Mouse (Mus musculus): ENCODE data around the gene Sap30bp.

Gene Sap30bp

DNA sequence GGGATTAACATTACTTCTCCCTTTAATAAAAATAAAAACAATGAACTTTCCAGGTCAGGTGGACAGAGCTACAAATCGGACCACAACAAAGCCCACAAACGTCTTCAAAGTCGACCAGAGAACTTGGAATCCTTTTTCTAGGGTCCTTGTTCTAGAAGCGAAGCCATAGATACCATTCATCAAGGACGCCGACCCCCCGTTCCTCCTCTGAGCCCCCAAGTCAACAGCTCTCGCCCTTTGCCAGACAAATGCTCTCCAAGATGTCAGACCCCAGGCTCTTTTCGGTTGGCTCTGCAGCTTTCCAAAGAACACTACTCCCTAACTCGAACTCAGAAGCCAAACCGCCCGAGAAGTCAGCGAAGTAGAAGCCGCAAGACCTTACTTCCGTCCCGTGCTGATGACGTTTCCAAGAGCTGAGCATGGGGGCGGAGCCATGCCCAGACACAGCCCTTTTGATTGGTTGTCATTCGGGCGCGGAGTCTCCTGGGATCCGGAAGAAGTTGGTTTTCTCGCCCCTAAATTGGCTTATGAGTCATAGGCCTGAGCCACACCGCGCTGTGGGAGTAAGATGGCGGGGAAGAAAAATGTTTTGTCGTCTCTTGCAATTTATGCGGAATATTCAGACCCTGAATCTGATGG lies at the start of gene Sap30bp, which contains the start of gene Recql5:
Gene Sap30bp (plus strand): TSS at position 175 of the 639 bp plus-strand sequence.
Gene Recql5 (minus strand): TSS at position 370 of the 639 bp plus-strand sequence.
- DNase-seq (ENCODE audit: inconsistent ontology term): peak; percentile 97

DNA sequence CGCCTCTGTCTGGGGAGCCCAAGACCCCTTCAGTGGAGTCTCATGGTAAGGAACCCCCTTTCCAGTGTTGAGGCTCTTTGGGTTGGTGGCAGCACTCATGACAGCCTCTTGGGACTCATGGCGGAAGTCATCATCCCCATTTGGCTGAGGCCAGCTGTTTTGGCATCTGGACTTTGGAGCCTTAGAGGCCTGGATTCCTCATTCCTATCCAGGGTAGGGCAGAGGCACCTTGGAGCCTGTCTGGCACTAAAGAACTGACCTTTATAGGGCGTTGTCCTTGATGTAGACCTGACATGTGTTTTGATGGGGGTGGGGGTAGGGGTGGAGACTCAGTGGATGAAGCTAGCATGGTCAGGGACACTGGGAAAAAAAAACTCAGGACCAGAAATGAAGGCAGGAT lies 48.7 kb upstream of the Sap30bp start:
- DNase-seq (ENCODE audit: inconsistent ontology term): no peak

DNA sequence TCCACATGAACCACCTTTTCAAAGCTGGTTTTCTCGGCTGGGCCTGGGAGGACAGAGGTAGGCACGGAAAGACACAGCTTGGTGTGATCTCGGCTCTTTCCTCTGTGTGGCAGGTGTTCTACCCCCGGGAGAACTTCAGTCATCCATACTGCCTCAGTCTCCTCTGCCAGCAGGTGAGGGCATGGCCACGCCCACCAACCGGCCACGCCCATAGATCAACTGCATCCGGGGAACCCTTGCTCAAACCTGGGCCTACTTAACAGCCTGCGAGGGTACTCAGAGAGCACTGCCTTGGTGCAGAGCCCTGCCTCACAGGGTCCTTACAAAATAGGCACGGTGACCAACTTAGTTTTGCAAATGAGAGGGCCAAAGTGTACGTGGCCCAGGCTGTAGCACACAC lies 47.8 kb upstream of the Sap30bp start:
- no peak for DNase-seq (ENCODE audit: inconsistent ontology term)

DNA sequence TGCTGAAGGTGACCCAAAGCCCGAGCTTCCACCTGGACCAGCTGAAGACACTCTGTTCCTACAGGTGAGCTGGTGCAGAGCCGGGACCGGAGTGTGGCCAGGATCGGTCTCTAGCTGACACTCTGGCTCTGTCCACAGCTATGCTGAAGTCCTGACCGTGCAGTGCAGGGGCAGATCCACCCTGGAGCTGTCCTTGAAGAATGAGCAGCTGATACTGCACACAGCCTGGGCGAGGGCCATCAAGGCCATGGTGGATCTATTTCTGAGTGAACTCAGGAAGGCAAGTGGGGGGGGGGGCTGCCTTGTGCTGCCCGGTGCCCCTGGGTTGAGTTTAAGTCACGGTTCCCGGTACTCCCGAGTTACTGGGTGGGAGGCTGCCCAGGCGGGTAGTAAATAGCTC lies 46.6 kb upstream of the Sap30bp start:
- DNase-seq (ENCODE audit: inconsistent ontology term): no peak

DNA sequence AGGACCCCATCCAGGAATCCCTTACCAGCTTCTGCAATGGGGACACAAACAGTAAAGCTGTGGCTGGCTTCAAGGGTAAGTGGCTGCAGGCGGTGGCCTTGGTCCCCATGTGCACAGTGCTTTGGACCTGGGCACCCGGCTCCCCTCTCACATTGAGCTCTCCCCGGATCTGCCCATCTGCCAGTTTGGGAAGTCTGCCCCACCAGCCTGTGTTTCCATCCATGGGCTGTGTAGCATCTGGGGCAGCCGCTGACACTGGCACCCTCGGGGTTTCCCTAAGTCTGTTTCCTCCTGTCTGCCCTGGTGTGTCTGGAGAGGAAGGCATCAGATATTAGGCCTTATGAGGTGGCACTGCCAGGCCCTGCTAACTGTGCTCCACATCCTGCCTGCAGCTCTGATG lies 45.1 kb upstream of the Sap30bp start:
- no peak for DNase-seq (ENCODE audit: inconsistent ontology term)

DNA sequence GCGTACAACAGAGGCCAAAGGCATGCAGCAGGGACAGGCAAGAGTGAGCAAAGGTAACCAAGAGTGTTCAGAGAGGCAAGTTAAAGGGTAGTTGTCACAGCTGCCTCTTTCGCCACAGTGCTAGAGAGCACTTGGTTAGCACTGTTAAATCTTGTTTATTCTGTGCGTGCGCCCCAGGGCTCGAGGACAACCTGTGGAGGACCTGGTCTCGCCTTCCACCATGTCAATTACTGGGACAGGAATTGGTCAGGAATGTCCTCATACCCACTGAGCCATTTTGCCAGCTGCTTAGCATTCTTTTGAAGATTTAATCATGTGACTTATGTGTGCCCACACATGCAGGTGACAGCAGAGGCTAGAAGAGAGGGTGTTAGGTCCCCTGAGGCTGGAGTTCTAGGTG lies 43.9 kb upstream of the Sap30bp start:
- DNase-seq (ENCODE audit: inconsistent ontology term): no peak

DNA sequence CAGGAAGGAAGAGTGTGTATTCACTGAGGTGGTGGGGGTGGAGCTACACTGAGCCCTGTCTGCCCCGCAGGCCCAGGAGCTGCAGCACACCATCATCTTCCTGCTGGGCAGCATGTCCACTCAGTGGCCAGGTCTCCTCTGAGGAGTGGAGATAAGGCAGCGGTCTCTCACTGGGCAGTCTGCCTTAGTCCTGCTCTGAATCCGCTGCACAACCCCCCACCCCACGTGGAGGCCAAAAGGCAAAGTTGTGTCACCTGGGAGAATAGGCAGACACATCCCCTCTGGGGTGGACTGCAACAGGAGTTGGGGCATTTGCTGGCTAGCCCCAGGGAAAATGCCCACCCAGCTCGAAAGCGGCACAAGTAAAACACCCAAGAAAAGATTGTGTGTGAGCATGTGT lies 40.9 kb upstream of the Sap30bp start:
- DNase-seq (ENCODE audit: inconsistent ontology term): no peak

DNA sequence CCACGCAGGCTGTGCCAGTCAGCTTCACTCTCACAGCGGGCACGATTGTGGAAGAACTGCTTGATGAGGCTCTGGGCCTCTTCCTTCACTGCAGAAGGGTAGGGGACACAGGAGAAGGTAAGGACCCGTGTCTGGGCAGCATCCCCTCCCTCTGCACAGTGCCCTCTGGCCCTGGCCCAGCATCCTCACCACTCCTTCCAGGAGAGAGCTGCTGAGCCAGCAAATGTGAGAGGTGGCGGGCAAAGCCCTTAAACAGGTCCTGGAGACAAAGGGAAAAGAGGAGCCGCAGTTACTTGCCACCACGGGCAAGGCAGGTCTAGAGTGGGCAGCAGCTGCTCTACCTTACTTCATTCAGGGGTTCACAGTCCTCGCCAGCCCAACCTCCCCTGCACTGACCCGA lies 40.0 kb upstream of the Sap30bp start:
- no peak for DNase-seq (ENCODE audit: inconsistent ontology term)

DNA sequence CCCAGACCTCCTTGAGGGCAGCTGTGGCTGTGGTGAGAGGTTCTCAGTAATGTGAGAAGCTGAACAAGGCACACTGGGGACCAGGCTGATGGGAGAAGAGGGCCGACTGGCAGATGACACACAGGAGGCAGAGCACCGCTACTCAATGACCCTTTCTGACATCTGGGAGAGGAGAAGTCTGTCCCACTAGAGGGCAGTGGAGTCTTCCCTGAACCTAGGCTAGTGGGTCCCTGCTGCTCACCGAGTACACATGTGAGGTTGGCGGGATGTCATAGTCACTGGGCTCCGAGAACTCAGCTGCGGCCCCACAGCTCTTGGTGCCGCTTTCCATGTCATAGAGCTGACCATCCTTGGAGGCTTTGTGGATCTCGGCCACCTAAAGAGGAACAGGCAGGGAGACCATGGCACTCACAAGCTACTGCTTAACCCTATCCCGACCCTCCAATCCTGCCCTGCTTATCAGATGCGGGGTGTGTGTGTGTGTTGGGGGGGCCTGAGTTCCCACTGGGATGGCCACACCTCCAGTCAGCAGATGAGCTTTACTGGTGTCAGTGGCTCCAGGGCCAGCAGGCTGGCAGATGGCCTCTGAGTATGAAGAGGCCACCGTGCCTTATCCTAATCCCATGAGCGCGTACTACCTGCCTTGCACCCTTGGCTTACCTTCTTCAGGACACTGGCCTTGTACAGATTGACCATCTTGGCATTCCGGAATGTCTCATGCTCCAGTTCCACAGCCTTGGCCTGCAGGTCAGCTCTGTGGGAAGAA lies 38.1 kb upstream of the Sap30bp start:
- DNase-seq (ENCODE audit: inconsistent ontology term): no peak

DNA sequence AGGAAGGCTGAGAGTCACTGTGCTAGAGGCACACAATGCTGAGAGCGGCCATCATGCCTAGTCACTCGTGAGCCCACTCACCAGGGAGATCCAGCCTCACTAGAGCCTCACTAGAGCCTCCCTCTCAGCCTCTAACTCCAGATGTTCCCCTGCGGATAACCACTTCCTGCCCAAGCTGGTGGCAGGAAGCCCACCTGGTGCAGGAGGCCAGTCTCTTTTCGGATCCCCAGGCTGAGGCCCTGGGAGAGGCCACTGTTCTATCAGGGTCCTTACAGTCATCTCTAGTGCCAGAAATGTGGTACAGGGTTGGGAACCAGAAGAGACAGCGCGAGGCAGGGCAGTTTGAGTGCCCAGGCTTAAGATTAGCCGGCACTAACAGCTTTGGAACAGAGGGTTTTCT lies 34.6 kb upstream of the Sap30bp start:
- DNase-seq (ENCODE audit: inconsistent ontology term): no peak

DNA sequence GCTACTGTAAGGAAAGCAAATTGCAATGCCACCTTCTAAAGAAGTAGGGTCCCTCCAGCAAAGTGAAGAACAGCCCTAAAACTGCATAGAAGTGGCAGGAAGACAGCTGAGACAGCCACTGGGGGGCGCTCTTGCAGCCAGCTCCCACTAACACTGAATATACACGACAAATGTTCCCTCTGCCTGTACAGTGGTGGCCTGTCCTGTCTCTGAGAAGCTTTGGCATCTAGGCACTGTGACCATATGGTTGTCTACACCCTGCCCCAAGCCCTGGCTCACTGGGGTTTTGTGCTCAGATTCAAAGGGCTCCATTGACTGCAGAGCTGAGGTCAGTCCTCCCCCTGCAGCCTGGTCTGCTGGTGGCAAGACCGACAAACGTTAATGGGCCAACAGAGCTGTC lies 34.2 kb upstream of the Sap30bp start:
- DNase-seq (ENCODE audit: inconsistent ontology term): peak; percentile 9

DNA sequence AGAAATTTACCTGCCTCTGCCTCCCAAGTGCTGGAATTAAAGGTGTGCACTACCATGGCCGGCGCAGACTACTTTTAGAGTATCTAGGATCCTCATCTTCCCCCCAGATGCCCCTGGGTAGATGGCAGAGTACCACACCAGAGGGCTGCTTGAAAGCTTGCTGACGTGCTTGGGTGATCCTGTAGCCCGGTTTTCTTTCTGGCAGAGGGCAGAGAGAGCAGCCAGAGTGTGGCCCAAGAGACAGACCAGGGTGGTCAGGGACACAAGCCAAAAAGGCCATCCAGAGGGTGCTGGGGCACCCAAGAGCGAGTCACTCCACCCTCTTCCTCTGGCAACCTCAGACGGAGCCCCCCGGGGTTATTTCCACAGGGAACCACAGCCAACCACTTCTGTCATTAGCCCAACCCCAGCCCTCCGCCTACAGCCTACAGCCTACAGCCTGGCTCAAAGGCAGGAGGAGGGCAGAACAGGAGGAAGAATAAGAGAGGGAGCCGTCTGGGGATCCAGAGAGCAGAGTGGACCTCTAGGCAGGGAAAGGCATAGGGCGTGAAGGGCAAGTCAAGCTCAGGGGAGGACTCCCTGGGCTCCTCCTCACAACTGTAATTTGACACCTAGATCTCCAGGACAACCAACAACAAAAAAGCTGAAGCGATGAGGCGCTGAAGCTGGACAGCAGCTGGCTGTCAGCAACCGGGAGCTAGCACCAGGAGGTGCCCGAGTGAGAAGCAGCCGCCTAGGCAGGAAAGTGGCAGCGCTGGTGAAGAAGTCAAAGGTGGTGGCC lies 33.4 kb upstream of the Sap30bp start, which contains the start of gene Smim5:
Gene Smim5 (plus strand): TSS at position 481 of the 781 bp plus-strand sequence.
- DNase-seq (ENCODE audit: inconsistent ontology term): peak; percentile 65

DNA sequence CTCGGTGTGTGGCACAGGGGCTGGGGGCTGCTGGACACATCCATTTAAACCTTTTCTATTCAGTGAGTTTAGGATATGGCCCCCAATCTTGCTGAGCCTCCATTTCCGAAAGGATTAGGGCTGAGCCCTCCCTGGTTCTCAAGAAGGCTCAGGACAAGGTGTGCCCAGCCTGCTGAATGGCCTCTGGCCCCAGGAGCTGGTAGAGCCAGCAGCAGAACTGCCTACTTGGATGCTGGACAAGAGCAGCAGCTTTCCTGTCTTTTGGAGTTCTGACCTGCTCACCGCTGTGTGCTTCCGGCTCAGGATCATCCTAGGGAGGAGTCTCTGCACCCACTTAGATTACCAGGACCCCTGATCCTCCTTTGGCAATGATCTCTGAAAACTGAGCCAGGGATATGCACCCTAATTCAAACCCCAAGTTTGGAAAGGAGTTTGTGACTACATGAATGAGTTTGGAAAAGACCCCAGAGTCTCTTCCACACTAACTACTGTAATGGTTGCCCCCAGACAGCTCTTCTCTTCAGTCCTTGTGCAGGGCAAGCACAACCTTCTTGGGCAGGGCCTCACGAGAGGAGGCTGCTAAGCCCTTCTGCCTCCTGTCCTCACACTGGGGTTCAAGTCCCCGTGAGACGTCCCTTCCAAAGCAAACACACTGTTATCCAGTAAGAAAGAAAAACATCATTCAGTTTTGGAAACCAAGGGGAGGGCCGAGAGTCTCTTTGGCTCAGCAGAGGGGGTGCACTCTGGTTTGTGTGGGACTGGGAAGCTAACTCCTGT lies 32.3 kb upstream of the Sap30bp start:
- no peak for DNase-seq (ENCODE audit: inconsistent ontology term)

DNA sequence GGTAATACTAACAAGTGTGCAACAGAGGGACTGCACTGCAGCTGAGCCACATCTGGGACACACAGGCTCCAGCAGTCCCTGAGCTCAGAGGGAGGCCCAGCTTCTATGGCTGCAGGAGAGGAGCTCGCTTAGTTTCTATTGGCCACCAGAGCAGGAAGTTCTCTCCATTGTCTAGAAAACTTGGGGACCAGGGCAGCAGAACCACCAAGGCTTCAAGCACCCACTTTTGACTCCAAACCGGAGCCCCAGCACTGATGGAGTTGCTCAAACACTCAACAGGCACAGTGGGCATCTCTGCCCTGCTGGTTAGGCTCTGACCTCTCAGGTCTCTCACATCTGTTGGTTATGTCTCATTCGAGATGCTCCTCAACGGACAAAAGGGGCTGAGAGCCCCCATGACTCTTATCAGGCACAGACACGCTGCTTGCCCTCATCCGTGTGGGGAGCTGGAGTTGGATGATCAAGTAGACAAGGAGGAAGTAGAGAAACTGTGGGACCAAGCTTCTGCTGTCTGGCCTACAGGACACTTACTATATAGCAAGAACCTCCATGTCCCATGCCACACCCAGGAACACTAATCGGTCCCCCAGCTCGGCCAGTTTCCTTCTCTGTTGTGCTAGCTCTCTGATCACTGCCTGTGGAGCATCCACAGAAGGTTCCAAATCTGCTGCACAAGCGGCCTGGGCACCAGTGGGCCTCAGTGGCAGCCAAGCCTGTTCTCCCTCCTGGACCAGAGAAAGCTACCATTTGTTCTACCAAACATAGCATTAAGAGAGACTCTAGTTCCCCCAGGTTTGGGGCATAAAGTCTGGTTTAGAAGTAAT lies 31.5 kb upstream of the Sap30bp start:
- DNase-seq (ENCODE audit: inconsistent ontology term): no peak

DNA sequence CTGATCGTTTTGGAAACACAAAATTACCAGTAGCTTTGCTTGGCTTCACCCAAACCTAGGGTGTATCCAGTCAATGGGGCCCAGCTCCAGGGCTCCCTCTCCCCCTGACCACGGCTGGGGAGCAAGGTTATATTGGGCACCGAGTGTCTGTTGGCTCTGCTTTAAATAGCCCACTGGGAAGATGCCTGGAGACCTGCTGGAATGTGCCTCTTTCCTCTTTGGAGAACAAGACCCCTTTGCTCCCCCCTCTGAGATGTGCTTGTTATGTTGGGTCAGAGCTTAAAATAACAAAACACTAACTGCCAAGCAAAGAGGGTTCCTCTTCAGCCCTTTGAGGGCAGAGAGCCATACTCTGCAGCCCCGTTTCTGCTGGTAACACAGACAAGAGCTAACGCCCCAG lies 30.9 kb upstream of the Sap30bp start:
- DNase-seq (ENCODE audit: inconsistent ontology term): no peak

DNA sequence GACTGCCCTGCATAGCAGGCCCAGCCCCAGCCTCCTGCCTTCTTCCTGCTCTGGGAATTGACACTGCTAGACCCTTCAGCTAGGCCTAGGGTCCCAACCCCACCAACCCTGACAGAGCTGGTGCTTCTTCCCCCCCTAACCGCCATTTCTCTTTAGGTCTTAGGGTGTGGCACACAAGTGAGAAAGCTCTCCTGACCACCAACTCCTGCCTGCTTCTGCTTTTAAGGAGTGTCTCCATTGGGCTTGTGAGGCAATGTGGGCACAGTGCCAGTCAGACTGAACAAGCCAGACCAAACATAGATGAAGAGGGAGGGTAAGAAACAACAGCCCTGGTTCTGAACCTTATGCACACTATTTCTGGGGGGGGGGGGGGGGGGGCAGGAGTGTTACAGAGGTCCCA lies 30.3 kb upstream of the Sap30bp start:
- no peak for DNase-seq (ENCODE audit: inconsistent ontology term)

DNA sequence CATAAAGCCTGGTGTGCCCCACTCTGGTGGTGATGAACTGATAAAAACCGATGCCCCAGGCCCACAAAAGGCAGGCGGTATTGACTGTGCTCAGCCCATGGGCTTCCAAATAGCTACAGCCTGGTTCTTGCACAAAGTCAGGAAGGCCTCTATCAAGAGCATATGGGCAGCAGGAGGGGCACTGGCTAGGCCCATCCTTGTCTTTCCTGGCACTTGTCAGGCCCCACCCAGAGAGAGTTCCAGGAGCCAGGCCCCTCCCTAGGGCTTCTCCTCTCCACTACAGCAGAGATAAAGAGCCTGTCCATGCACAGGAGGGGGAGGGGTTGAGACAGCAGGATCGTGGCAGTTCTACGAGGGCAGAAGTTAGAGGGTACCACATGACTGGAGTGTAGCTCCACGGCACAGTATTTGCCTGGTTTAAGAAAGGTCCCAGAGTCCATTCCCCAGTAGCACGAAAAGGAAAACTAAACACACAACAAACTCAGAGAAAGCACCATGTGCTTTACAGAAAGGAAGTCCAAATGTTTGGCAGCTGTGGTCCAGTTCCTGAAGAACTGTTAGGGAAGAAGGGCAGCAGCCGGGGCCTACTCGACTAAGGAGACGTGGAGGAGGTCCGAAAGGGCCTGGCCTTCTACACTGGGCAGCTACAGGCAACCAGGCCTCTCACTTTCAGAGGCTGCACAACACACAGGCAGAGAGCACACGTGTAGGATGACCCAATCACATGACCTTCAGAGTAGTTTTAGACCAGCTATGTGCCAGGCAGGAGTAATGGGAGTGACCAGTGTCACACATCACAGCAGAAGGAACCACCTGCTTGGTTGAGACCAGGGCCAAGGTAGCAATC lies 29.5 kb upstream of the Sap30bp start:
- DNase-seq (ENCODE audit: inconsistent ontology term): no peak

DNA sequence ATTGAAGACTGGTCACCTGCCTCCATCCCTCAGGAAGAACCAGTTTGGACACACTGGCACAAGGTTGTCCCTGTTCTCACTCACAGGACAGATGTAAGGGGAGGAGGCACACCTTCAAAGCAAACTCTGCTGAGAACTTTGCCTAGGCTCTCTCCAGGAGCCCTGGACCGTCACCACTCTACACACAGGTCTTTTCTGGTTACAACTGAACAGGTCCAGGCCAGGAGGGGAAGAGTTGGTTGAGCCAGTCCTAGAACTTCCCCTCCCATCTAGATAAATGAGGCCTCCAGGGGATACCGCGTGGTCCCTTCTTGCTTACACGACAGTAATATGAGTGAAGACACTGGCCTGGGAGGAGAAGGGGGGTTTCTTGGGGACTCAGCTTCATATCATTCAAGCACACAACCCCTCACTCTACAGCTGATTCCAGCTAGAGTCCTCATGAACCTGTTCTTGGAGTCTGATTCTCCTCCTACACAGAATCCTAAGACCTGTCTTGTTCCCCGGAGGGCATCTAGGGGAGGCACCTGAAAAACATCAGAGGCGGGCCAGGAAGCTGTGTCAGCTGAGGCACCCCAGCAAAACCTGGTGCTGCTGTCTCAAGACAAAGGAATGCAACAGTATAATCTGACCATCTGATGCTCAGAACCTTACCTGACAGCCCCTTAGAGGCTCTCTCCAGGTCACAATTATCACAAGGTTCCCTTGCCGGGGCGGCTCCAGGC lies 28.7 kb upstream of the Sap30bp start:
- no peak for DNase-seq (ENCODE audit: inconsistent ontology term)

Data from Muller cell, postnatal 12 days (primary cell).